Mouse (Mus musculus) T-helper 17 cell (primary cell): ENCODE measurements at regions not wholly inside any gene's neighbourhood (a gene's known extent, or its start where the extent isn't known, plus 50 kb on each side); places are given as distances from the start of the nearest gene placed in this dataset.

Experiments
- in situ Hi-C, 2 experiments: fragments of 300-600 bp; cut with MboI, MseI; formaldehyde crosslinking; loops; 1 replicate in 1 of 2; 2 replicates in 1 of 2; pipeline ENCODE4 v1.15.1; 2025; ENCODE audit warnings: high pct_unique_total_duplicates in 2 of 2

- in situ Hi-C loops = no loop called here
These were observed 55.6 kb upstream of the Unc5a start for GRCm38 (mm10) chr13:54893651-54894050.

GRCm38 (mm10) chr13:54895981-54896380 is 53.2 kb upstream of the Unc5a start:
- in situ Hi-C loops = no loop called here
